Mouse (Mus musculus): ENCODE results near the gene Rassf5. TPM values are rescaled to one million over a fixed set of nuclear protein-coding genes. Genes with fewer than 3 reads are reported as not detected.

Rassf5 gene
- polyA plus RNA-seq, 1 experiment from 2014 or later: 2.1 TPM

Other genes starting within 250 kb of the Rassf5 start
- not detected in 2 replicates for gene Il10, start 225.4 kb downstream of the Rassf5 start, polyA plus RNA-seq (2016; fragmentation: Nextera tagmentation; extraction: Ambion mirVana)
- 62.3 and 63.1 TPM in 2 replicates for gene Mapkapk2, start 147.4 kb downstream of the Rassf5 start, polyA plus RNA-seq (2016; fragmentation: Nextera tagmentation; extraction: Ambion mirVana)
- gene Dyrk3, start 106.9 kb downstream of the Rassf5 start, polyA plus RNA-seq (2016; fragmentation: Nextera tagmentation; extraction: Ambion mirVana): 6.5 and 8.7 TPM in 2 replicates
- 66.6 and 67.7 TPM in 2 replicates for gene Eif2d, start 92.1 kb downstream of the Rassf5 start, polyA plus RNA-seq (2016; fragmentation: Nextera tagmentation; extraction: Ambion mirVana)
- gene Ikbke, start 34.3 kb upstream of the Rassf5 start, polyA plus RNA-seq (2016; fragmentation: Nextera tagmentation; extraction: Ambion mirVana): 2.6 and 2.7 TPM in 2 replicates

All from embryonic facial prominence, embryonic 12.5 days (tissue).